8 mouse cellular contexts compared by ENCODE assay signal in genomic region chr10:80016511-80016910, GRCm38 (mm10). TPM values are rescaled to one million over a fixed set of nuclear protein-coding genes. Genes with fewer than 3 reads are reported as not detected.
A peak's percentile ranks its signal among the peaks of the same experiment; 100 is the strongest.
DNase-seq lines count a peak whose midpoint lies in the region; ATAC-seq and TF ChIP-seq lines count a peak whose summit lies in the region.

Gene Arhgap45, plus strand, starts transcription at chr10:80016653.

- peaks cover 17% of the 10 kb centered on the region; the same call in 1 of the 2 replicates for H3K36me3 ChIP-seq in heart, postnatal 0 days (replicated peaks; ENCODE audit: control insufficient read depth, insufficient read depth, low read length)
- H3K36me3 ChIP-seq in midbrain, embryonic 13.5 days, result peaks cover 7% of the 10 kb centered on the region

- no peak for DNase-seq in left cerebral cortex, adult 2 months (ENCODE audit: extremely low spot score in 1 of 2, low spot score in 2 of 2)
- DNase-seq in left cerebral cortex, adult 18-20 months (ENCODE audit: low spot score in 2 of 2), result no peak
- DNase-seq in heart, postnatal 0 days (ENCODE audit: low spot score), result no peak
- peak; percentile 88 for DNase-seq in lung, postnatal 36 days
- DNase-seq in thymus, postnatal 10 days (ENCODE audit: low spot score in 2 of 2), result peak; percentile 84 to 91
- no peak for DNase-seq in kidney, postnatal 14 days
- no peak for DNase-seq in adrenal gland, adult 18-20 months (ENCODE audit: low spot score in 2 of 2)

- H3K27me3 ChIP-seq in heart, postnatal 0 days (ENCODE audit: control insufficient read depth, insufficient read depth, low read length), result peaks cover 22% of the 10 kb centered on the region
- peaks cover 88% of the 10 kb centered on the region for H3K27me3 ChIP-seq in midbrain, embryonic 13.5 days

- no peak for TF ChIP-seq EP300 in heart, postnatal 0 days (IDR thresholded peaks at IDR 0.05; ENCODE audit: low read depth)

- TF ChIP-seq CTCF in left cerebral cortex, adult 2 months (IDR thresholded peaks at IDR 0.05), result no peak
- no peak for TF ChIP-seq CTCF in heart, postnatal 0 days (IDR thresholded peaks at IDR 0.05; ENCODE audit: low read depth)

- H3K9ac ChIP-seq in heart, postnatal 0 days (replicated peaks; ENCODE audit: low read depth, low read length), result 0 out of 2 replicates have a peak within 1 kb of the TSS, but pooled peaks have one; percentile 1
- H3K9ac ChIP-seq in midbrain, embryonic 13.5 days (replicated peaks), result no peak within 1 kb of the TSS

- no peak within 1 kb of the TSS for H3K27ac ChIP-seq in left cerebral cortex, adult 2 months
- peak within 1 kb of the TSS; percentile 43; the same call in 1 of the 2 replicates for H3K27ac ChIP-seq in heart, postnatal 0 days (ENCODE audit: low read depth)
- H3K27ac ChIP-seq in midbrain, embryonic 13.5 days, result no peak within 1 kb of the TSS

- 68% methylated on average over 11 of the region's 11 CpGs for WGBS in heart, postnatal 0 days
- WGBS in midbrain, embryonic 13.5 days, result 76% methylated on average over 11 of the region's 11 CpGs

- no peak for ATAC-seq in heart, postnatal 0 days (ENCODE audit: insufficient read depth, low read depth)
- no peak for ATAC-seq in midbrain, embryonic 13.5 days

- no peaks in the 10 kb centered on the region for H3K9me3 ChIP-seq in heart, postnatal 0 days (replicated peaks; ENCODE audit: control insufficient read depth, low read length)
- no peaks in the 10 kb centered on the region for H3K9me3 ChIP-seq in midbrain, embryonic 13.5 days

- H3K4me1 ChIP-seq in heart, postnatal 0 days (ENCODE audit: control insufficient read depth, insufficient read depth), result no peaks in the 10 kb centered on the region
- peaks cover 8% of the 10 kb centered on the region for H3K4me1 ChIP-seq in midbrain, embryonic 13.5 days (replicated peaks)

- intact Hi-C loops in left cerebral cortex, adult 2 months (cut with DNase I), result no loop called here

- H3K4me2 ChIP-seq in heart, postnatal 0 days (ENCODE audit: low read depth, low read length), result no peak within 1 kb of the TSS; the same call in 1 of the 2 replicates
- H3K4me2 ChIP-seq in midbrain, embryonic 13.5 days (replicated peaks), result no peak within 1 kb of the TSS

- H3K4me3 ChIP-seq in left cerebral cortex, adult 2 months, result peak within 1 kb of the TSS; percentile 8; the same call in 1 of the 2 replicates
- H3K4me3 ChIP-seq in heart, postnatal 0 days (ENCODE audit: low read depth, low read length), result peak within 1 kb of the TSS; percentile 33; the same call in 1 of the 2 replicates
- H3K4me3 ChIP-seq in midbrain, embryonic 13.5 days (replicated peaks), result no peak within 1 kb of the TSS

RNA-seq across cellular contexts. Expression of gene Arhgap45, which starts in this region (rescaled TPM):
- total RNA-seq in left cerebral cortex, adult 2 months (2021), result 1 to 10 TPM; 3.5 TPM
- 1 to 10 TPM; 3.7 to 4.1 TPM for total RNA-seq in left cerebral cortex, adult 18-20 months (2021)
- 3.9 and 11.0 TPM in 2 replicates for total RNA-seq in heart, postnatal 0 days (2014; rRNA removed; ENCODE audit: low replicate concordance)
- polyA plus RNA-seq in heart, postnatal 0 days (2015; fragmentation: Nextera tagmentation; extraction: Ambion mirVana), result 1.9 TPM in 2 replicates
- polyA plus RNA-seq in midbrain, embryonic 13.5 days (2015; fragmentation: Nextera tagmentation; extraction: Ambion mirVana), result 1.5 and 1.6 TPM in 2 replicates
- total RNA-seq in adrenal gland, adult 18-20 months (2021), result 1 to 10 TPM; 5.5 to 7.3 TPM

Comparison
In these comparisons a context has a peak if more than half of its experiments do, and no peak if none do; other contexts are left out.
1. DNase-seq: peak in lung, postnatal 36 days (single experiment) and thymus, postnatal 10 days (2 of 2); none in left cerebral cortex, adult 2 months (0 of 2), left cerebral cortex, adult 18-20 months (0 of 2), heart, postnatal 0 days (single experiment), kidney, postnatal 14 days (single experiment) and adrenal gland, adult 18-20 months (0 of 2).